Mouse (Mus musculus): ENCODE results near the gene Vmn1r6.

GRCm38 (mm10) chr6:57031984-57032383, 34.9 kb downstream of the Vmn1r6 start, which contains the start of gene Vmn1r8:
- no peak for TF ChIP-seq CTCF (conservative IDR thresholded peaks at IDR 0.05; ENCODE audit: insufficient read depth, insufficient read length, low read depth, low read length)
- TF ChIP-seq POLR2A (IDR thresholded peaks at IDR 0.05; ENCODE audit: low read depth, low read length) = no peak

All from kidney, adult 2 months (tissue).